Mouse (Mus musculus) heart, postnatal 14 days (tissue): ENCODE measurements at regions not wholly inside any gene's neighbourhood (a gene's known extent, or its start where the extent isn't known, plus 50 kb on each side); places are given as distances from the start of the nearest gene placed in this dataset.
A peak's percentile ranks its signal among the peaks of the same experiment; 100 is the strongest.

Experiments
- DNase-seq, 2 experiments: peaks; one replicate each; pipeline ENCODE4 v3.0.0; 2021 to 2022
- intact Hi-C: fragments of 180-260 bp; cut with DNase I; formaldehyde crosslinking; loops from one replicate; pipeline ENCODE4 v1.15.1; 2025

DNA sequence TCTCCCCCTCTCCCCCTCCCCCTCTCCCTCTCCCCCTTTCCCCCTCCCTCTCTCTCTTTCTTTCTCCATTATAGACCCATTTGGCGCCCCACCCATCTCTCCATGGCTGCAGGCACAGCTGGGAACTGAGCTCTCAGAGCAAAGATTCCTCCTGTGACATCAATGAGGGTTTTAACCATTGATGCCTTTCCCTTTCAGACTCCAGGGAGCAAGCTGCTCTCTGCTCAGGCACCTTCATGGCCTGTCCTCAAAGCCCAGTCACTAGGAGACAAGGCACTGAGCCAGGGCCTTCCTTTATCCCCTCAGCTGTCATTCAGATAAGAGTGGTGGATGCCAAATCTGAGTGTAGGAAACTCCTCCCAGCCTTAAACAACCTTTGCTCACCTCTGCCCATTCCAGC is 56.8 kb upstream of the Gm45716 start:
- intact Hi-C loops = loop anchor here (5.0 kb wide), 1 partner anchor 33 kb away; no protein-coding TSS in a partner anchor
- DNase-seq = peak; percentile 68 to 70

DNA sequence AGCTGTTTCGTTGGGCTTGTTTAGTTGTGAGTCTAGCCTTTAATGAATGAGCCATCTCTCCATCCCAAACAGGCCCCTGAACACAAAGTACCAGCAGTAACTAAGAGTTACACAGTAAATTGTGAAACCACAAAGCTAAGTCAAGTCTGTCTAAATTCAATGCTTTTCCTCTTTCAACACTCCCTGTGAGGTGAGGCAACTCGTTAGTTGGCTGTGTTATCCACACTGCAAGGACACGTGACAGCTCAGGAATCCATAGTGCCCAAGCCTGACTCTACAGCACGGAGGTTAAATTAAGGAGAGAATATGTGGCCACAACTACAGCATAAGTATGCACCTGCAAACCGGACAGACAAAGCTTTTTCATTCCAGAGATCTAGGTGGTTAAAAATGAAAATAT is 54.9 kb upstream of the Gm45716 start:
- no peak for DNase-seq
- intact Hi-C loops = loop anchor here (5.0 kb wide), 1 partner anchor 35 kb away; no protein-coding TSS in a partner anchor

DNA sequence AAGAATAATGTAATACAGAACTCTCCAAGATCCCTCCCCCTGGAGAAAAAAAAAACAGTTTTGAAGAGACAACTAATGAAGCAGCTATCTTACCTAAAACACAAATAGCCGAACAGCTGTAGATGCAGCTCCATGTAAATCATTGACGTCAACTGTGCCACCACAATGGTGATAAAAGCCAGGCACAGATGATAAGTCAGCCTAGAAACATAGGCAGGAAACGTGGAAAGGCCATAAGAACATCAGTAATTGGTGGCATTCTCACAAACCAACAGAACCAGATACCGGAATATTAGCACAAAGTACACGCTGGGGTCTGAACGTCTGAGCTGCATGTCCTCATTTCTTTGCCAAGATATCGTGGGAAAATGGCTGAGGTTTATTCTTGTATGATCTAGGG is 51.2 kb upstream of the Gm45716 start:
- intact Hi-C loops = no loop called here
- no peak for DNase-seq
